Comparison of ENCODE assay signal across 7 mouse cellular contexts in the genomic region with DNA sequence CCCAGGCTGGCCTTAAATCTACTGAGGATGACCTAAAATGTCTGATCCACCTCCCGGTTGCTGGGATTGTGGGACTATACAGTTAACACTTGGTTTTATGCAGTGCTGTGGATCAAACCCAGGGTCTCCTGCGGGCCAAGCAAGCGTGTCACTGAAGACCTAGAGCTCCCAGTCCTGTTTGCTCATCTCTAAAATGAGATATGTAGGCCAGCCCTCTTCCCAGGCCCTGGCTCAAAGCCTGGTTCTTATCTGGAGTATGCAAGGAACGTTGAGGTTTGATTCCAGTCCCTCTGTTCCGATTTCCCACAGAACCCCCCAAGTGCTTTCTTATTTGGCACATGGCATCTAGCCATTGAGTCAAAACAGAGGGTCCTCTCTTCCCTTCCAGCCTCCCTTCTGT.
DNase-seq lines count a peak whose midpoint lies in the region; ATAC-seq and TF ChIP-seq lines count a peak whose summit lies in the region.

No protein-coding gene starts in this region.

- intact Hi-C loops in gastrocnemius, adult 2 months (cut with DNase I), result no loop called here

- ATAC-seq in midbrain, embryonic 12.5 days (ENCODE audit: low FRiP score, low read depth), result no peak
- no peak for ATAC-seq in midbrain, postnatal 0 days (ENCODE audit: low FRiP score)
- ATAC-seq in heart, embryonic 11.5 days (replicated peaks; ENCODE audit: insufficient number of reproducible peaks, low FRiP score, low TSS enrichment), result no peak
- no peak for ATAC-seq in liver, embryonic 13.5 days (ENCODE audit: low read depth)
- no peak for ATAC-seq in stomach, embryonic 15.5 days (ENCODE audit: insufficient read depth, low FRiP score, low read depth)

- no peak overlapping the region for H3K4me3 ChIP-seq in midbrain, embryonic 12.5 days
- no peak overlapping the region for H3K4me3 ChIP-seq in midbrain, postnatal 0 days (ENCODE audit: low read depth, low read length)
- H3K4me3 ChIP-seq in heart, embryonic 11.5 days (ENCODE audit: low read depth, low read length), result no peak overlapping the region
- peak overlapping the region; percentile 67; the same call in 1 of the 2 replicates for H3K4me3 ChIP-seq in liver, embryonic 13.5 days (replicated peaks)
- no peak overlapping the region for H3K4me3 ChIP-seq in stomach, embryonic 15.5 days (replicated peaks)
- no peak overlapping the region for H3K4me3 ChIP-seq in gastrocnemius, adult 2 months

- no peak for DNase-seq in midbrain, postnatal 0 days (ENCODE audit: low spot score)
- no peak for DNase-seq in liver, embryonic 13.5 days
- DNase-seq in frontal cortex, postnatal 10 days (ENCODE audit: low spot score in 2 of 2), result no peak
- DNase-seq in gastrocnemius, adult 2 months, result no peak

- H3K9me3 ChIP-seq in midbrain, embryonic 12.5 days, result no peaks in the 10 kb centered on the region
- H3K9me3 ChIP-seq in midbrain, postnatal 0 days (ENCODE audit: low read length), result no peaks in the 10 kb centered on the region
- no peaks in the 10 kb centered on the region for H3K9me3 ChIP-seq in heart, embryonic 11.5 days (replicated peaks; ENCODE audit: control insufficient read depth, low read length)
- H3K9me3 ChIP-seq in liver, embryonic 13.5 days (replicated peaks), result no peaks in the 10 kb centered on the region
- no peaks in the 10 kb centered on the region for H3K9me3 ChIP-seq in stomach, embryonic 15.5 days

- no peak for TF ChIP-seq CTCF in midbrain, postnatal 0 days (IDR thresholded peaks at IDR 0.05)
- no peak for TF ChIP-seq CTCF in gastrocnemius, adult 2 months (IDR thresholded peaks at IDR 0.05)

- H3K27ac ChIP-seq in midbrain, embryonic 12.5 days (replicated peaks), result peak overlapping the region; percentile 86; the same call in 1 of the 2 replicates
- no peak overlapping the region for H3K27ac ChIP-seq in midbrain, postnatal 0 days (ENCODE audit: low read depth, low read length)
- peak overlapping the region; percentile 95 for H3K27ac ChIP-seq in heart, embryonic 11.5 days (ENCODE audit: low read depth, low read length)
- peak overlapping the region; percentile 81 for H3K27ac ChIP-seq in liver, embryonic 13.5 days
- peak overlapping the region; percentile 93 for H3K27ac ChIP-seq in stomach, embryonic 15.5 days
- no peak overlapping the region for H3K27ac ChIP-seq in gastrocnemius, adult 2 months

- WGBS in midbrain, embryonic 12.5 days, result 72% methylated on average over 5 of the region's 5 CpGs
- WGBS in midbrain, postnatal 0 days, result 77% methylated on average over 5 of the region's 5 CpGs
- WGBS in heart, embryonic 11.5 days (ENCODE audit: insufficient replicate concordance), result 34% methylated on average over 5 of the region's 5 CpGs
- 41% methylated on average over 5 of the region's 5 CpGs for WGBS in liver, embryonic 13.5 days (ENCODE audit: insufficient replicate concordance)
- 66% methylated on average over 5 of the region's 5 CpGs for WGBS in stomach, embryonic 15.5 days

- 0 out of 2 replicates have a peak overlapping the region, but pooled peaks have one; percentile 59 for H3K9ac ChIP-seq in midbrain, embryonic 12.5 days (replicated peaks)
- H3K9ac ChIP-seq in midbrain, postnatal 0 days (replicated peaks; ENCODE audit: low read length, poor library complexity, severe bottlenecking), result no peak overlapping the region
- no peak overlapping the region for H3K9ac ChIP-seq in heart, embryonic 11.5 days (ENCODE audit: low read depth, low read length)
- H3K9ac ChIP-seq in liver, embryonic 13.5 days, result peak overlapping the region; percentile 84
- H3K9ac ChIP-seq in stomach, embryonic 15.5 days, result no peak overlapping the region

- peaks cover 35% of the 10 kb centered on the region for H3K4me1 ChIP-seq in midbrain, embryonic 12.5 days
- no peaks in the 10 kb centered on the region; the same call in 1 of the 2 replicates for H3K4me1 ChIP-seq in midbrain, postnatal 0 days (ENCODE audit: insufficient read depth, low read length)
- peaks cover 39% of the 10 kb centered on the region for H3K4me1 ChIP-seq in heart, embryonic 11.5 days (ENCODE audit: control insufficient read depth, insufficient read depth, low read length)
- H3K4me1 ChIP-seq in liver, embryonic 13.5 days (replicated peaks), result peaks cover 62% of the 10 kb centered on the region
- H3K4me1 ChIP-seq in stomach, embryonic 15.5 days, result peaks cover 36% of the 10 kb centered on the region

- no peaks in the 10 kb centered on the region for H3K36me3 ChIP-seq in midbrain, embryonic 12.5 days
- no peaks in the 10 kb centered on the region for H3K36me3 ChIP-seq in midbrain, postnatal 0 days (ENCODE audit: insufficient read depth, low read length)
- H3K36me3 ChIP-seq in heart, embryonic 11.5 days (ENCODE audit: control insufficient read depth, insufficient read depth, low read length), result no peaks in the 10 kb centered on the region
- no peaks in the 10 kb centered on the region for H3K36me3 ChIP-seq in liver, embryonic 13.5 days
- no peaks in the 10 kb centered on the region for H3K36me3 ChIP-seq in stomach, embryonic 15.5 days

- no peak overlapping the region for H3K4me2 ChIP-seq in midbrain, embryonic 12.5 days (replicated peaks)
- no peak overlapping the region for H3K4me2 ChIP-seq in midbrain, postnatal 0 days (ENCODE audit: low read depth, low read length, poor library complexity, severe bottlenecking)
- peak overlapping the region; percentile 76 for H3K4me2 ChIP-seq in heart, embryonic 11.5 days
- peak overlapping the region; percentile 96 for H3K4me2 ChIP-seq in liver, embryonic 13.5 days
- peak overlapping the region; percentile 83; the same call in 1 of the 2 replicates for H3K4me2 ChIP-seq in stomach, embryonic 15.5 days

- H3K27me3 ChIP-seq in midbrain, embryonic 12.5 days, result peaks cover 22% of the 10 kb centered on the region
- H3K27me3 ChIP-seq in midbrain, postnatal 0 days (ENCODE audit: insufficient read depth, low read length), result no peaks in the 10 kb centered on the region
- no peaks in the 10 kb centered on the region for H3K27me3 ChIP-seq in heart, embryonic 11.5 days (ENCODE audit: control insufficient read depth, insufficient read depth, low read length)
- 0 out of 2 replicates have a peak, but pooled peaks cover 5% of the 10 kb centered on the region for H3K27me3 ChIP-seq in liver, embryonic 13.5 days
- no peaks in the 10 kb centered on the region for H3K27me3 ChIP-seq in stomach, embryonic 15.5 days (replicated peaks)

Comparison
In these comparisons a context has a peak if more than half of its experiments do, and no peak if none do; other contexts are left out.
1. H3K27ac ChIP-seq: peak in midbrain, embryonic 12.5 days (single experiment), heart, embryonic 11.5 days (single experiment), liver, embryonic 13.5 days (single experiment) and stomach, embryonic 15.5 days (single experiment); none in midbrain, postnatal 0 days (single experiment) and gastrocnemius, adult 2 months (single experiment).
2. H3K9ac ChIP-seq: peak in midbrain, embryonic 12.5 days (single experiment) and liver, embryonic 13.5 days (single experiment); none in midbrain, postnatal 0 days (single experiment), heart, embryonic 11.5 days (single experiment) and stomach, embryonic 15.5 days (single experiment).
3. H3K4me2 ChIP-seq: peak in heart, embryonic 11.5 days (single experiment), liver, embryonic 13.5 days (single experiment) and stomach, embryonic 15.5 days (single experiment); none in midbrain, embryonic 12.5 days (single experiment) and midbrain, postnatal 0 days (single experiment).